Mouse (Mus musculus) liver, adult 2 months (tissue): ENCODE measurements at regions not wholly inside any gene's neighbourhood (a gene's known extent, or its start where the extent isn't known, plus 50 kb on each side); places are given as distances from the start of the nearest gene placed in this dataset.

Experiments
- DNase-seq: peaks from one replicate; pipeline ENCODE4 v3.0.0-alpha.2; 2011; ENCODE audit warnings: low read depth, low spot score; ENCODE audit errors: extremely low read depth
- H3K27ac ChIP-seq: fragments of 200-500 bp; replicated peaks from 2 replicates; pipeline ENCODE4 v1.5.1; 2012; ENCODE audit warnings: low read depth, mild to moderate bottlenecking, control low read depth, inconsistent platforms, low read length; ENCODE audit not compliant: insufficient read depth
- H3K27me3 ChIP-seq: fragments of 200-500 bp; 2 replicates; pipeline ENCODE4 v1.6.1; 2012; ENCODE audit warnings: mild to moderate bottlenecking, moderate library complexity, low read length, inconsistent platforms; ENCODE audit not compliant: control insufficient read depth, insufficient read depth
- H3K36me3 ChIP-seq: fragments of 200-500 bp; 2 replicates; pipeline ENCODE4 v1.6.1; 2012; ENCODE audit warnings: low read length, inconsistent platforms; ENCODE audit not compliant: control insufficient read depth, insufficient read depth
- H3K4me1 ChIP-seq: fragments of 200-500 bp; 2 replicates; pipeline ENCODE4 v1.6.1; 2011; ENCODE audit warnings: low read length; ENCODE audit not compliant: control insufficient read depth, insufficient read depth
- H3K4me3 ChIP-seq: fragments of 200-500 bp; 2 replicates; pipeline ENCODE4 v1.5.1; 2011; ENCODE audit warnings: low read depth, mild to moderate bottlenecking, control low read depth, low read length, moderate library complexity; ENCODE audit not compliant: insufficient read depth
- H3K79me2 ChIP-seq: fragments of 200-500 bp; 2 replicates; pipeline ENCODE4 v1.6.1; 2012; ENCODE audit warnings: inconsistent platforms, mild to moderate bottlenecking, low read length, moderate library complexity; ENCODE audit not compliant: control insufficient read depth, insufficient read depth
- H3K9ac ChIP-seq: fragments of 200-500 bp; 2 replicates; pipeline ENCODE4 v1.6.1; 2012; ENCODE audit warnings: low read depth, mild to moderate bottlenecking, control low read depth, inconsistent platforms, low read length
- CTCF ChIP-seq: fragments of 200-500 bp; IDR thresholded peaks from 2 replicates; pipeline ENCODE4 v1.5.1; 2011; ENCODE audit warnings: low read depth, low read length, control low read depth
- POLR2A ChIP-seq: fragments of 200-500 bp; IDR thresholded peaks from 2 replicates; pipeline ENCODE4 v1.6.1; 2011; ENCODE audit warnings: low read length, control low read depth; ENCODE audit not compliant: insufficient read depth; ENCODE audit errors: extremely low read depth
- WGBS: fragments of 180-500 bp; shearing (Covaris S2); methylation state at CpG from one replicate; pipeline ENCODE4 v1.1.7; 2018; 5-methylcytosine and 5-hydroxymethylcytosine counted together

- WGBS: 73% methylated on average over 14 of the region's 14 CpGs
- H3K27ac ChIP-seq: no peak overlapping the region
- no peak for DNase-seq
- H3K79me2 ChIP-seq: no peaks in the 10 kb centered on the region
- no peaks in the 10 kb centered on the region for H3K27me3 ChIP-seq
- no peak overlapping the region for H3K4me3 ChIP-seq
- no peaks in the 10 kb centered on the region for H3K4me1 ChIP-seq
- TF ChIP-seq POLR2A (no peak), CTCF (no peak)
- no peaks in the 10 kb centered on the region for H3K36me3 ChIP-seq
- no peak overlapping the region for H3K9ac ChIP-seq
These were observed 470.9 kb downstream of the Epha4 start for GRCm38 (mm10) chr1:77043749-77044564.

GRCm38 (mm10) chr1:77048720-77049406 lies 466.0 kb downstream of the Epha4 start:
- H3K4me3 ChIP-seq: no peak overlapping the region
- no peaks in the 10 kb centered on the region for H3K36me3 ChIP-seq
- H3K9ac ChIP-seq: no peak overlapping the region
- no peak for TF ChIP-seq POLR2A
- no peaks in the 10 kb centered on the region for H3K79me2 ChIP-seq
- no peaks in the 10 kb centered on the region for H3K27me3 ChIP-seq
- no peak for DNase-seq
- H3K27ac ChIP-seq: no peak overlapping the region
- no peaks in the 10 kb centered on the region for H3K4me1 ChIP-seq
- WGBS: 91% methylated on average over 7 of the region's 7 CpGs

- Histone ChIP-seq H3K4me1 (no peaks in the 10 kb centered on the region), H3K36me3 (no peaks in the 10 kb centered on the region), H3K27me3 (no peaks in the 10 kb centered on the region), H3K27ac (no peak overlapping the region), H3K79me2 (no peaks in the 10 kb centered on the region), H3K4me3 (no peak overlapping the region), H3K9ac (no peak overlapping the region)
- TF ChIP-seq POLR2A: no peak
- TF ChIP-seq CTCF: no peak
- 37% methylated on average over 5 of the region's 5 CpGs for WGBS
- no peak for DNase-seq
These were observed 463.6 kb downstream of the Epha4 start for GRCm38 (mm10) chr1:77051239-77051638.

- DNase-seq: no peak
- no peaks in the 10 kb centered on the region for H3K27me3 ChIP-seq
- H3K4me3 ChIP-seq: no peak overlapping the region
- no peak for TF ChIP-seq POLR2A
- TF ChIP-seq CTCF: no peak
- H3K79me2 ChIP-seq: no peaks in the 10 kb centered on the region
- no peaks in the 10 kb centered on the region for H3K36me3 ChIP-seq
- no peak overlapping the region for H3K9ac ChIP-seq
- WGBS: 73% methylated on average over 4 of the region's 4 CpGs
- H3K27ac ChIP-seq: no peak overlapping the region
- H3K4me1 ChIP-seq: no peaks in the 10 kb centered on the region
These were observed 460.9 kb downstream of the Epha4 start for GRCm38 (mm10) chr1:77053837-77054540.

GRCm38 (mm10) chr1:77062468-77062867 lies 452.4 kb downstream of the Epha4 start:
- no peak for TF ChIP-seq POLR2A
- TF ChIP-seq CTCF: no peak
- 87% methylated on average over 3 of the region's 3 CpGs for WGBS
- Histone ChIP-seq H3K4me3 (no peak overlapping the region), H3K36me3 (no peaks in the 10 kb centered on the region), H3K27ac (no peak overlapping the region), H3K27me3 (peaks cover 3% of the 10 kb centered on the region; the same call in 1 of the 2 replicates), H3K9ac (no peak overlapping the region), H3K4me1 (no peaks in the 10 kb centered on the region), H3K79me2 (no peaks in the 10 kb centered on the region)
- DNase-seq: no peak
